Mouse (Mus musculus): Measurements from ENCODE around the gene Slc25a10. TPM values are rescaled to one million over a fixed set of nuclear protein-coding genes. Genes with fewer than 3 reads are reported as not detected.

The Slc25a10 gene
- polyA plus RNA-seq, 1 experiment from 2014 or later: 42.2 TPM

DNA sequence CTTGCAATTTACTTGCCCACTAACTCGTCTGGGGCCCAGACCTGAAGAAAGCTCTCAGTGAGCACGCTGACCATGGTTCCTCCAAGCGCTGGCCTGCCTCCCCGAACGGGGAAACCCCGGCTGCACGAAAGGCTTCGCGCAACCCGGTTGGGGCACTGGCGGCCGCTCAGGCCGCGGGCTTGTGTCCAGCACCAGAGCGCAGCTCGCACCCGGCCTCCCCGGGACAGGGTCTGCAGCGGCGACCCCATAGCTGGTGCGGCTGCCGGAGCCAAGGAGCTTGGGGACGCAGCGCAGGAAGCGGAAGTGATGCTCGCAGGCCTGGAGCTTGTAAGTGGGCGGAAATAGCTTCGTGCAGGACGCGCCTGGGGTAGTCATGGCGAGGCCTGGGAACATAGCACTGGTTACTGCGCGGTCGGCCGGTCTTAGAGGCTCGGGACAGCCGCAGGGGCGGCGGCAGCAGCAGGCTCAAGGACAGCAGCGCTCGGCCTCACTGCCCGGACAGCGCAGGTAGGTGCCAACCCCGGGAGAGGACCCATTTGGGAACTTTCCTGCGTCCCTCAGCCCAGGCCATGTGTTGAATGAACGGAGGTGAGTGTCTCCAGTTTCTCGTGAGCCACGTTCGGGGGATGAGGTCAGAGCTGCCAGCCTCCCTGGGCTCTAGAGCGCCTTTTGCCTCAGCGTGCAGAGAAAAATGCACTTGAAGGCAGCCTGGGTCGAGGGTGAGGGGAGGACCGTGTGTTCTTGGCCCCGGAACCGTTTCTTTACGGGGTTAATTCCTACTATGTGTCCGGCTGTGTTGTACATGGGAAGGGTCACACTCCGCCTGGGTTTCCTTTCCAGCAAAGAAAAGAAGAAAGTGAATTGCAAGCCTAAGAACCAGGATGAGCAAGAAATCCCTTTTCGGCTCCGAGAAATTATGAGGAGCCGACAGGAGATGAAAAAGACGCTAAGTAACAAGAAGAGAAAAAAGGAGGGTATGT is 33.6 kb upstream of the Slc25a10 start, which contains the start of the genes Oxld1 and Ccdc137:
Oxld1 (minus strand) TSS at position 297 of the 980 bp plus-strand sequence.
Ccdc137 (plus strand) TSS at position 344 of the 980 bp plus-strand sequence.
- Histone ChIP-seq H3K9ac (peak within 1 kb of the TSS; percentile 87), H3K36me3 (peaks cover 35% of the 10 kb centered on the region), H3K4me2 (peak within 1 kb of the TSS; percentile 86), H3K27me3 (no peaks in the 10 kb centered on the region), H3K27ac (peak within 1 kb of the TSS; percentile 87), H3K9me3 (replicated peaks) (no peaks in the 10 kb centered on the region), H3K4me3 (replicated peaks) (peak within 1 kb of the TSS; percentile 79), H3K4me1 (replicated peaks) (peaks cover 54% of the 10 kb centered on the region)
- 3% methylated on average over 62 of the region's 62 CpGs for WGBS (ENCODE audit: insufficient replicate concordance)
- peak; percentile 73 for DNase-seq
- ATAC-seq (ENCODE audit: low read depth): peak; percentile 84

GRCm38 (mm10) chr11:120458847-120459597 is 32.6 kb upstream of the Slc25a10 start:
- DNase-seq: no peak
- Histone ChIP-seq H3K36me3 (peaks cover 43% of the 10 kb centered on the region), H3K4me1 (replicated peaks) (peaks cover 54% of the 10 kb centered on the region), H3K27ac (peak overlapping the region; percentile 87), H3K4me3 (replicated peaks) (peak overlapping the region; percentile 79), H3K4me2 (peak overlapping the region; percentile 86), H3K27me3 (no peaks in the 10 kb centered on the region), H3K9me3 (replicated peaks) (no peaks in the 10 kb centered on the region), H3K9ac (peak overlapping the region; percentile 87)
- WGBS (ENCODE audit: insufficient replicate concordance): 25% methylated on average over 6 of the region's 6 CpGs
- no peak for ATAC-seq (ENCODE audit: low read depth)

- Histone ChIP-seq H3K9ac (no peak overlapping the region), H3K27me3 (no peaks in the 10 kb centered on the region), H3K9me3 (replicated peaks) (no peaks in the 10 kb centered on the region), H3K27ac (no peak overlapping the region), H3K4me2 (no peak overlapping the region), H3K4me1 (replicated peaks) (peaks cover 45% of the 10 kb centered on the region), H3K4me3 (replicated peaks) (no peak overlapping the region), H3K36me3 (peaks cover 60% of the 10 kb centered on the region)
- 75% methylated on average over 2 of the region's 2 CpGs for WGBS (ENCODE audit: insufficient replicate concordance)
- no peak for ATAC-seq (ENCODE audit: low read depth)
- no peak for DNase-seq
Measured at GRCm38 (mm10) chr11:120463536-120463935, 28.1 kb upstream of the Slc25a10 start.

DNA sequence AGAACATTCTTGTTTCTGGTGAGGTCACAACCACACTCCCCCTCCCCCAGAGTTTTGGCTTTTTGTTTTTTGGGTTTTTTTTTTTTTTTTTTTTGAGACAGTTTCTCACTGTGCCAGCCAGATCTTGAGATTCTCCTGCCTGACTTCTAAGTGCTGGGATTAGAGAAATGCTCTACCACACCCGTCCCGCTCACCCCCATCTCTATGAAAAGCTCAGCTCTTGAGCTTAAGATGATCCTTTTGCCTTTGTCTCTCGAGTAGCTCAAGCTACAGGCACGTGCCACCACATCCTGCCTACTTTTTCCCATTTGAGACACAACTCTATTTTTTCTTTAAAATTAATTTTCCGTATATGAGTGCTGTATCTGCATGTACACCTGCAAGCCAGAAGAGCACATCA is 27.3 kb upstream of the Slc25a10 start:
- no peak for DNase-seq
- H3K9ac ChIP-seq: no peak overlapping the region

DNA sequence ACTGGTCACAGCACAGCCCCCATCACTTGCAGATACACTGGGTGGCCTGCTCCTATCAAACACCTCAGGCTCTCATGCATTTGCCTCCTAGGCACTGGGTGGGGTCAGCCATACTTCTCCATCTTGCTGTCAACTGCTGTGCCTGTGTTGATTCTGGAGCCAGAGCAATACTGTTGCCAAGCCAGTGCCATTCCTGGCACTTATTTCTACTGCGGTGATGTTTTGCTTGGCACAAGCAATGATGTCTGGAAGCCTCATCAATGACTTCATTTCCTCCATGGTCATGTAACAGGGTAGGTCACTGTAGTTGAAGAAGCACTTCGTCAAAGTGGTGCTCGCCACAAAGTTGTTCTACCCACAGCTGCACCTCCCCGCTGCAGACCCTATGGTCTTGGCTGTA is 26.1 kb upstream of the Slc25a10 start:
- no peak for ATAC-seq (ENCODE audit: low read depth)
- 83% methylated on average over 4 of the region's 4 CpGs for WGBS (ENCODE audit: insufficient replicate concordance)
- Histone ChIP-seq H3K36me3 (peaks cover 65% of the 10 kb centered on the region), H3K9me3 (replicated peaks) (no peaks in the 10 kb centered on the region), H3K27me3 (no peaks in the 10 kb centered on the region), H3K27ac (no peak overlapping the region), H3K4me2 (peak overlapping the region; percentile 90), H3K4me1 (replicated peaks) (peaks cover 37% of the 10 kb centered on the region), H3K4me3 (replicated peaks) (peak overlapping the region; percentile 80; the same call in 1 of the 2 replicates), H3K9ac (no peak overlapping the region)
- DNase-seq: no peak

More for the DNA sequence above, 27.3 kb upstream of the Slc25a10 start:
- no peaks in the 10 kb centered on the region for H3K9me3 ChIP-seq (replicated peaks)
- H3K27ac ChIP-seq: peak overlapping the region; percentile 21; the same call in 1 of the 2 replicates
- H3K4me2 ChIP-seq: no peak overlapping the region
- no peak for ATAC-seq (ENCODE audit: low read depth)
- H3K4me3 ChIP-seq (replicated peaks): no peak overlapping the region
- WGBS (ENCODE audit: insufficient replicate concordance): 73% methylated on average over 5 of the region's 5 CpGs
- H3K27me3 ChIP-seq: no peaks in the 10 kb centered on the region
- H3K4me1 ChIP-seq (replicated peaks): peaks cover 45% of the 10 kb centered on the region
- peaks cover 63% of the 10 kb centered on the region for H3K36me3 ChIP-seq

- Histone ChIP-seq H3K4me1 (replicated peaks) (peaks cover 37% of the 10 kb centered on the region), H3K4me3 (replicated peaks) (peak within 1 kb of the TSS; percentile 80), H3K27me3 (no peaks in the 10 kb centered on the region), H3K9ac (peak within 1 kb of the TSS; percentile 89), H3K36me3 (peaks cover 65% of the 10 kb centered on the region), H3K9me3 (replicated peaks) (no peaks in the 10 kb centered on the region), H3K27ac (peak within 1 kb of the TSS; percentile 76), H3K4me2 (peak within 1 kb of the TSS; percentile 90)
- ATAC-seq (ENCODE audit: low read depth) (peak; percentile 100), DNase-seq (peak; percentile 97)
- WGBS (ENCODE audit: insufficient replicate concordance): under 1% methylated on average over 53 of the region's 54 CpGs
Measured at GRCm38 (mm10) chr11:120467051-120467735, 24.4 kb upstream of the Slc25a10 start, which contains the start of gene Arl16. Gene Arl16, minus strand, starts transcription at chr11:120467607.

DNA sequence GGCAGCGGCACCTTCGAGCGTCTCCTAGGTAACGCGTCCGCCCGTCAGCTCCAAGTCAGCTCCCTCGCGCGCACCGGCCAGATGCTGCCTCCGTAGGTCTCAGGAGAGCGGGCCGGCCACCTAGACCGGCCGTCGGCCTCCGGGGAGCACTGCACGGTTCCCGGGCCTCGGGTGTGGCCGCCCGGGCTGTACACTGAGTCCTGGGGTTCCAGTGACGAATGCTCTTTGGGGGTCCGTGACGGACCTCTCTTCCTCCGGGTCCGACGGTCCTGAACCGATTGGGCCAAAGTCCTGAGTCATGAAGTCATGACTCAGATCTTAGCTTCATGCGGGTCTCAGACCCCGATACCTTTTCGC is 23.9 kb upstream of the Slc25a10 start:
- ATAC-seq (ENCODE audit: low read depth) (peak; percentile 69), DNase-seq (no peak)
- no peaks in the 10 kb centered on the region for H3K9me3 ChIP-seq (replicated peaks)
- H3K4me2 ChIP-seq: peak overlapping the region; percentile 90
- H3K9ac ChIP-seq: peak overlapping the region; percentile 85
- peak overlapping the region; percentile 80 for H3K4me3 ChIP-seq (replicated peaks)
- H3K27ac ChIP-seq: peak overlapping the region; percentile 76
- no peaks in the 10 kb centered on the region for H3K27me3 ChIP-seq
- peaks cover 37% of the 10 kb centered on the region for H3K4me1 ChIP-seq (replicated peaks)
- peaks cover 65% of the 10 kb centered on the region for H3K36me3 ChIP-seq
- 1% methylated on average over 33 of the region's 33 CpGs for WGBS (ENCODE audit: insufficient replicate concordance)

- no peaks in the 10 kb centered on the region for H3K9me3 ChIP-seq (replicated peaks)
- peaks cover 20% of the 10 kb centered on the region for H3K4me1 ChIP-seq (replicated peaks)
- 91% methylated on average over 6 of the region's 6 CpGs for WGBS (ENCODE audit: insufficient replicate concordance)
- H3K9ac ChIP-seq: no peak overlapping the region
- peaks cover 78% of the 10 kb centered on the region for H3K36me3 ChIP-seq
- H3K4me2 ChIP-seq: no peak overlapping the region
- H3K27me3 ChIP-seq: no peaks in the 10 kb centered on the region
- ATAC-seq (ENCODE audit: low read depth): no peak
- H3K27ac ChIP-seq: no peak overlapping the region
- DNase-seq: no peak
- H3K4me3 ChIP-seq (replicated peaks): no peak overlapping the region
Measured at GRCm38 (mm10) chr11:120472052-120472451, 19.6 kb upstream of the Slc25a10 start.

- no peak for ATAC-seq (ENCODE audit: low read depth)
- peaks cover 46% of the 10 kb centered on the region for H3K4me1 ChIP-seq (replicated peaks)
- H3K36me3 ChIP-seq: peaks cover 83% of the 10 kb centered on the region
- peak overlapping the region; percentile 85 for H3K4me3 ChIP-seq (replicated peaks)
- peak overlapping the region; percentile 93 for H3K9ac ChIP-seq
- H3K4me2 ChIP-seq: peak overlapping the region; percentile 92
- peak overlapping the region; percentile 60 for H3K27ac ChIP-seq
- no peak for DNase-seq
- no peaks in the 10 kb centered on the region for H3K9me3 ChIP-seq (replicated peaks)
- 82% methylated on average over 7 of the region's 7 CpGs for WGBS (ENCODE audit: insufficient replicate concordance)
- H3K27me3 ChIP-seq: no peaks in the 10 kb centered on the region
Measured at GRCm38 (mm10) chr11:120483448-120483934, 8.1 kb upstream of the Slc25a10 start.

DNA sequence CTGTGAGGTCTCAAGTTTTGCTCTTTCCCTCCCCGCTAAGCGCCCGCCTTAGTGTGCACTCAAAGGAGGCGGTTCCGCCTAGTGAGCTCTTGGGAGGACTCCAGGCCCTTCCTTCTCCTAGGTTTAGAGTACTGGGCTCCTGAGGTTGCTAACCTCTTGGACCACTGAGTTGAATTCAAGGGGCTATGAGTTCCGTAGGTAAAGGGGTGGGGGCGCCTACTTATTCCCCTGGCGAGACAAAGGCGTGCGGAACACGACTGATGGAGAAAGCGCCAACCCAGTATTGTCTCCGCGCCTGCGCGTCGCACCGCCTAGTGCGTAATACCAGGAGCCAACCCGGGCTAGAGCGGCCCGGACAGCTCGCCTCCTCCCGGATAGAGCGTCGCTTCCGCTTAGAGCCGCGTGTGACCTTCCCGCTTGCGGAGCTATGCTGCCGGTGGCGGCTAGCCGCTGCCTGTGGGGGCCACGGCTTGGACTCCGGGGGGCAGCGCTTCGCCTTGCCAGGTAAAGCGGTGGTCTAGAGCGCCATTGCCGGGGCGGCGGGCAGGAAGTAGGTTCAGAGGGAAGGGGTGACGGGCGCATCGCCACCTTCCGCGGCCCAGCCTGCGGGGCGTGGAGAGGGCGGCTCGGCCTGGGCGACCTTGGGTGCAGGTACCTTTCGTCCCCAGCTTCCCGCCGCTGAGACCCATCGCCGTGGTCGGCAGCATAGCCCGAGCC is 7.2 kb upstream of the Slc25a10 start, which contains the start of gene Mrpl12:
Mrpl12 (plus strand) TSS at position 349 of the 717 bp plus-strand sequence.
- H3K9ac ChIP-seq: peak within 1 kb of the TSS; percentile 93
- DNase-seq (peak; percentile 82), ATAC-seq (ENCODE audit: low read depth) (peak; percentile 89)
- H3K4me3 ChIP-seq (replicated peaks): peak within 1 kb of the TSS; percentile 85
- no peaks in the 10 kb centered on the region for H3K9me3 ChIP-seq (replicated peaks)
- H3K4me1 ChIP-seq (replicated peaks): peaks cover 56% of the 10 kb centered on the region
- under 1% methylated on average over 60 of the region's 60 CpGs for WGBS (ENCODE audit: insufficient replicate concordance)
- H3K27ac ChIP-seq: peak within 1 kb of the TSS; percentile 80
- H3K4me2 ChIP-seq: peak within 1 kb of the TSS; percentile 92
- H3K27me3 ChIP-seq: no peaks in the 10 kb centered on the region
- peaks cover 81% of the 10 kb centered on the region for H3K36me3 ChIP-seq

All from liver, embryonic 13.5 days (tissue).